Mouse (Mus musculus) 3T3-L1 (cell line): ENCODE results near the gene Wnk2.
A peak's percentile ranks its signal among the peaks of the same experiment; 100 is the strongest.

Experiments used
- DNase-seq: peaks from one replicate; pipeline ENCODE4 v3.0.0-alpha.2; 2015; ENCODE audit warnings: low read depth, low spot score

Wnk2 gene

DNA sequence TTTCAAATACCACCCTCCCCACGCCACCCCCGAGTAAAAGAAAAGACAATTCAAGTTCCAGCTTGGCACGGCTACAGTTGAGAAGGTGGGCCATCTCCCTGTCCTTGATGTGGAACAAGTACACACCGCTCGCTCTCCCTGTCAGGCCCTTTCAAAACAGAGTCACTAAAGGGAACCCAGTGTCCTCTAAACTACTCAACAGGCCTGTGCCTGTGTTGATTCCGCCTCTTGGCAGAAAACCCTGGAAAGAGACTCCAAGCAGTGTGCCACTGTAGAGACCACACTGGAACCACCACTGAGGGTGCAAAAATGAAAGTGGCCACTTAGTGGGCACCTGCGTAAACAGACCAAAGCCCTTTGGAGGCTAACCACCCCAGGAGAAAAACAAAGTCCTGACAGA lies 4.5 kb downstream of the Wnk2 start:
- DNase-seq: no peak

DNA sequence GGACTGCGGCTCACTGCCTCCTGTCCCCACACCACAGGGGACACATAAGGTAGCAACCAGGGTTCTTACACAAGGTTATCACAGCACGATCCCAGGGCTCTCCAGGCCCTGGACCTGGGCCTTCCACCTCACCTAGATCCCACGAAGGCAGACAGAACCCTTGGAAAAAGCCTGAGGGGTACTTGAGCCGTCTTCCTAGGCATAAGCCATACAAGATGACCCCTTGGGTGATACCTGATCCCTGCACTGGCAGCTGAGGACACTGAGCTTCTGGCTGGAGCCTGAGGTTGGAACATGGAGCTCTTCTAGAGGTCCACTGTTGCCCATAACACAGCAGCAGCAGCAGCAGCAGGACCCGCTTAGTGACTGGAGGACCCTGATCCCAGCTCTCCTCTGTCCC lies 5.4 kb downstream of the Wnk2 start:
- no peak for DNase-seq

DNA sequence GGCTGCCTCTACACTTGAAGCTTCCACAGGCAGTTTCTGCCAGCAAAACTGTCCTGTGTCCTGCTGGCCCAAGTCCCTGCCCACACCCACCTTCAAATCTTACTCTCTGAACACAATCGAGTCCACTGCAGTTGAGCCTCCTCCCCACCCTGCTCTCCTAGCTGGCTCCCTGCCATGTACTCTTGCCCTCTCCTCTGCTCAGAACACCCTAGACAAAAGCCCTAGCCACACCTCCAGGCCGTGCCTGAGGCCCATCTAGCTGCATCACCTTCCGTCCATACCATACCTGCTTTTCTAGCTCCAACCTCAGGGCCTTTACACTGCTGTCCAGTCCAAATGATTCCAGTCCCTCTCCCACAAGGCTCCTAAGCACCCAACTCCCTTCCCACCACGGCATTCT lies 7.2 kb downstream of the Wnk2 start:
- no peak for DNase-seq

DNA sequence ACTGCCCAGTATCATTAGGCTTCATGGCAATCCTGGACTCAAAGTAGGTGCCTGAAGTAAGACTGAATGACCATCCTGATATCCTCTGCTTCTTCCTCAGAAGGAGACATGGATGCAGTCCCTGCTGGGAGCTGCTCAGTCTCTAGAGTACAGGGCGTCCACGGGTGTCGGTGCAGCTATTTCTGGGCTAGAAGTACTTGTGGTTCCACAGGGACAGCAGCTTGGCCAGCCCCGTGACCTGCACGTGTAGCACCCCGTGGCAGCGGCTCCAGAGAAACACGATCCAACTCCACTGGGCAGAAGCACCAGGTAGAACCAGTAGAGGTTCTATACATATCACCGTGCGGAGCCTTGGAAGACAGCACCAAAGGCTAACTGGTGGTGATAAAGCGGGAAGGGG lies 13.3 kb downstream of the Wnk2 start:
- no peak for DNase-seq

DNA sequence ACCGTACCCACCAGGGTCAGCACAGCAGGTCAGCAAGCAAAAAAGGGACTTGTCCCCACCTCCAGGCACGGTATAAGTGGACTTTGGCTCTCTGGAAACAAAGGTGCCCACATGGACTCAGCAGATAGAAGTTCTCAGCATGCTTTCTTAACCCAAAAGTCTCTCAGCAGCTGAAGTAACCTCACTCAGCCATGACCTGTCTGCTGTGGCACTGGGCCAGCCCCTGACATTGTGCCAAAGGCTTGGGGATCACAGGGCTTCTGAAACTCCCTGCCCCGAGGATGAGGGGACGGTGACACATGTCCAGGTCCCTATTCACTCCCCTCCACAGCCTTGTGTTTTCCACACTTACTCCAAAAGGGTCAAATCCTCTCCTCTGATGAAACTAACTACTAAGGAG lies 14.7 kb downstream of the Wnk2 start:
- DNase-seq: no peak

DNA sequence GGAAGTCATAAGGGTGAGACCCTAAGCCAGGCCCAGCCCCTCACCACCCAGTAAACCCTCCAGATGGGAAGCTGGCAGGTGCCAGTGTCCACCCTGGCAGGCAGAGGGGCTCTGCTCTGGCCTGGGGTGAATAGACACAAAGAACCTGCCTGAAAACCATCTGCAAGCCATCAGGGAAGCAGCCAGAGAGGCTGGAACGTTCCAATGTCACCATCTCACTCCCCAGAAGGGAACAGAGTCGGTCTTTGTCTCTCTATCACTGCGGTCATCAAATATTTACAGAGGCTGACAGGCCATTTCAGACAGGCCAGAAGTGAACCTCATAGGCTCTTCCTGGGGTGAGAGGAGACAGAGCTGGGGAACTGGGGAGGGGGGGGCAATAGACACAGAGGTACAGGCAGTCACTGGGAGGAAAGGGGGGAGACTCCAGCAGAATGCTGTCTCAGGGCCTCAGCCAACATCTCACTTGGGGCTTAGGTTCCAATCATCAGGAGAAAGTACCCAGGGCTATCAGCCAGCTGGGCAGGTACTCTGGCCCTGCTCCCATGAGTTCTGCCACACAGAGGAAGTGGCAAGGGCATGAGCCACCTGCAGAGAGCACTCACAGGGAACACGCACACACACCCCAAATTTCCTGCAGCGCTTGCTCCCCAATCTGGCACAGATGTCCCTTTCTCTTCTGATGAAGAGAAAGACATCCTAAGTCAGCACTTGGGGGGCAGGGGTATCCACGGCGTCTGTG lies 15.7 kb downstream of the Wnk2 start:
- DNase-seq: no peak

DNA sequence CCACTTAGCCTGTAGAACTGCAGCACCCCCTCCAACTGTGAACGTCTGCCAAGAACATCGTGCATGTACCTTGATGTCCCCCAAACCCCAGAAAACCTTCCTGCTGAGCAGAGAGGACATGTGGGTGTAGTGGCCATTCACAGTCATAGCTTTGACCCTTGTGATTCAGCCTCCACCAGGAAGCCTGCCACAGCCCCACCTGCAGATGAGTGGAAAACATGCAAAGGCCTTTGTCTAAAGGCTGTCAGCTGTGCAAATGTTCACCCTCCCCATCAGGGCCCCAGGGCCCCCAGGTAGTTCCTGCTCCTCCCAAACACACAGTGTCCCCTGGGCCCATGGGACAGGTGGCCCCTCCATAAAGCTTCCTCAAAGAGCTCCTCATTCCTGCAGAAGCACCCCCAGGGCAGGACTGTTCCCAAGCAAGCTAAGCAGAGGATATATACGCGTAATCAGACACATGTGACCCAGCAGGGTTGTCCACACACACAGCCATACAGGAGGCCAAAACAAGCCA lies 16.4 kb downstream of the Wnk2 start:
- DNase-seq: no peak

DNA sequence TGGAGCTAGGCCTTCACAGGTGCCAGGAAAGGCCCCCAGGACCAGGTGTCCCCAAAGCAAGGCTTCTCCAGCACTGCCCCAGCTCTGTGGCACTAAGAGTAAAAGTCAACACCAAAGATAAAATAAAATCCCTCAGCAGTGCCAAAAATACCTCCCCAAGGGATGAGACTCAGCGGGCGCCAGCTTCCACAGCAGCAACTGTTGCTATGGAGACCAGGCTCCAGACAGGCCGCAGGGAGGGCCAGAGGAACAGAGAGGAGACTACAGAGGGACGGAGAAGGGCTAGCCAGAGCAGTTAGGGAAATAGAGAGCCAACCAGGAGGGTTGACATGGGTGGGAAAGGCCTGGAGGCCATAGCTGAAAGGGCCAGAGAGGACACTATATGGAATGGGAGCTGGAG lies 18.0 kb downstream of the Wnk2 start:
- peak; percentile 2 for DNase-seq

DNA sequence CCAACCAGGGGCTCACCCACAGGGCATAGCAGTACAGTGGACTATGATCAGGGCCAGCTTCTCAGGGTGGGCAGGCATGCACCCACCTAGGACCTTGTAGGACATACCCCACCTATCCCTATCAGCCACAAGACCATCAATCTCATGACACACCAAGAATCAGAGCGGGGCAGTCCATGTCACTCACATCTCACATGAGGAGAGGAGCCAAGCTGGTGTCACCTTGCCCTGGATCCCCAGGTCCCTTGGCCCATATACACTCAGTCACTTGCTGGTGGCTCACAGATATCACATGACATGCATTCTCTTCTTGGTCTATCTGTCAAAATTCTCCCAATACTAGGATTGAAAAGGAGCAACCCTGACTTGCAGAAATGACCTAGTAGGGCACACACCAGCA lies 18.7 kb downstream of the Wnk2 start:
- no peak for DNase-seq

DNA sequence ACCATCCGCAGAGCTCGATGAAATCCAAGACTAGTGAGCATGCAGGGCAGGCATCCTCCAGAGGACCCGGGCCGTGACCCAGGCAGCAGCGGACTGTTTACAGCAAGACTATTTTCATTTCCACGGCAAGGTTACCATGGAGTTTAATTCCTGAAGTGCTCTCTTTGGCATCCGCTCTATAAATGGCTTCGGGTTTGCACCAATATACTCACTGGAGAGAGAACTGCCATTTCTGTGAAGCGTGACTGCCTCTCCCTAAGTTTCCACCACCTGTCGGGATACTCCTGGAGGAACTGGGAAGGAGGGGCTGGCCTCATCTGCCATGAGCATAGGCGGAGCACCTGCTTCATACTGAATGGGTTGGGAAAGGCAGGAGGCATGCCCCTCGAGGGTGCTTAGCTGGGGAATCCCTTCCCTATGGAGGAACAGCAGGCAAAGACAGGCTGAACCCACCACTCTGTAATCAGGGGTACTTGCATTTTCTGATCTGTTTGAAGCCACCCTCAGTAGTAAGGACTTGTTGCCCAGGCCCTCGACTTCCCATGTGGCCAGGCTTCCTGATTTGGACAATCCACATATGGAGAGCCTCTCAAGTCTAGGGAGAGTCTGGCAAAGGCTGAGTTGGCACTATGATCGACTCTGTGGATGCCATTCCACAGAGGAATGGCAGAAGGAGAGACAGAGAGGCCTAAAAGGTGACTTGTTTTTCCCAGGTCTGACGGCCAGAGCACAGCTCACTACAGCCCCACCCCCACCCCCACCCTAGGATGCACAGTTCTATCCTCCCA lies 19.8 kb downstream of the Wnk2 start:
- no peak for DNase-seq

DNA sequence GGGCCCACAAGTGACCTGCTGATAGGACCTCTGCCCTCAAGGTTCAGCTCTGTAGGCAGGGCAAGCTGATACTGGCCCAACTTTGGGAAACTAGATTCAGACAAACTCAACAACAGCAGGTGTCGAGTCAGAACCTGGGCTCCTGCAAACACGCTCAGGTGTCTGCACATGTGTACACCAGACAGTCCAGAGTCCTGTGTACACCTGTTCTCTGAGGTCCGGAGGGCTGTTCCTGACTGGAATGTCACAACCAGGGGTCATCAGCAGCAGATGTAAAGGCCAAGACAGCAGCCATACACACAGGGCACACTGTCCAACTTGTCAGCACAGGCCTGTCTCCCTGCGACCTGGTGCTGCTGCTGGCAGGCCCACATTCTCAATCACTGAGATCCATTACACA lies 25.7 kb downstream of the Wnk2 start:
- no peak for DNase-seq

DNA sequence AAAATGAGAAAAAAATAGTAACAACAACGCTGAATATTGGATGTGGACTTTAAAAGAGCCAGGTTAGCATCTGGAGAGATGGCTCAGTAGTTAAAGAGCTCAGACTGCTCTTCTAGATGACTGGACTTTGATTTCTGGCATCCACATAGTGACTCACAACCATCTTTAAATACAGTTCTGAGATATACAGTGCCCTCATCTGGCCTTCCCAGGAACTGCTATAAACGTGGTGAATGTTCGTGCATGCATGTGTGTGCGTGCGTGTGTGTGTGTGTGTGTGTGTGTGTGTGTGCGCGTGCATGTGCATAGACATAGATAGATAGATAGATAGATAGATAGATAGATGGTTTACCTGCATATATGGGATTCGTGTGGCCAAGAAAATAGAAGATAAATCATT lies 30.3 kb downstream of the Wnk2 start:
- peak; percentile 33 for DNase-seq

DNA sequence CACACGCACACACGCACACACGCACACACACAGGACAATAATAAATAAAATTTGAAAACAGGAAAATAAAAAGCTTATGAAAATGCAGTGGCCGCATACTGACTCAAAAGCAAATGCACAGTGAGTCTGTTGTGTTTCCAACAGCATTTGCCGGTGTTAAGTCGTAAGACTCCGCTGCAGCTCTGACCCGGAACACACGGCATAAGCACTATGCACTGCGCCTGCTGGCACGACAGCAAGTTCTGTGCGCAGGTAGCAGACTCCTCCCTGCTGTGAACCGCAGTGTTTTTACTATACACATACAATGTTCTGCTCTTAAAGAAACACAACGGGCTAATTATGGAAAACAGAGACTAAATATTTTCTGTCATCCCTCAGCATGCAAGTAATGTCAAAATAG lies 32.9 kb downstream of the Wnk2 start:
- DNase-seq: no peak

DNA sequence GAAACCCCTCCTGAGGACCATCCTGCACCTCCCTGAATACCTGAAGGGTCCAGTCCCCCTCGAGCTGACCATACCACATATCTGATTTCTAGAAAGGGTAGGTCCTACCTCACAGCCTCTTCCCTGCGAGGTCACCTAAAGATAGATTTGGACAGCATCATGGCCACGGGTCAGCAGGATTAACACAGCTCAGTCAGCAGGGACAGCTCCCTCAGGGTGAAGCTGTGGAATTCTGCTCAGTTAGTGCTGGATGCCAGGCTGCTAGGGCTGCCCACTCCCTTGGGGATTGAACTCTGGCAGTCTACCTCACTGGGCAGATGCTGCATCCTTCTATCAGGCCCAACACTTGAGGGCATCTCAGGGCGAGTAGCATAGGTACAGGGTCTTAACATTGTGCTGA lies 33.7 kb downstream of the Wnk2 start:
- DNase-seq: no peak

DNA sequence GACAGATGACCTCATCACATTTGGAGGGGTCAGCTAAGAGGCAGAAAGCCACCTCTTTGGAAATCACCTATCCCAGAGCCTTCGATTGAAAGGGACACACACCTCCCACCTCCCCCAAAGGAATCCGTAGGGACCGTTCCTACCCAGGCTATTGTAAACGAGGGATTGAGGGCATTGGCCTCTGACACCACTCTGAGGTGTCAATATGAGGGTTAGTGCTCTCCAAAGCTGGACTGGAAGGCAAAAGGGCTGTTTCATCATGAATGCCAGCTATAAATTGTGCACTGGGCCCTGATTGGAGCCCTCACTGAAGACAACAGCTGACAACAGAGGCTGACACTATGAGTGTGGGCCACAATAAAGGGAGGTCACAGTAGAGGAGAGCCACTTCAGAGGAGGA lies 34.5 kb downstream of the Wnk2 start:
- DNase-seq: no peak

DNA sequence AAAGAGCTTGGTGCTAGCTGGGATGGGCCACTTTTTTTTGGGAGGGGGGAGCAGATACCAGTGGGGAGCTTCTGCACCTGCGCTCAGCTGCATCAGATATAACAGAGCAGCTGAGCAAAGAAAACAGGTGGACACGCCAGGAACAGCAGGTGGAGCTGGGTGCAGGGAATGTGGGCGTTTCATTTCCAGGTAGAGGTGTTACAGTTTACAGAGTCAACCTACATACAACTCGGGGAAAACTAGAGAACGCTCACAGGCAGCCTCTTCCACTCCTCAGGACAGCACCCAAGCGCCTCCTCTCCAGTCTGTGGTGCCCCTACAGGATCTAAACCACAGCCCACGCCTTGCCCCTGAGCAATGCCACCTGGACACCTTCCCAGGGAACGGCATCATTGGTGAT lies 35.2 kb downstream of the Wnk2 start:
- no peak for DNase-seq

DNA sequence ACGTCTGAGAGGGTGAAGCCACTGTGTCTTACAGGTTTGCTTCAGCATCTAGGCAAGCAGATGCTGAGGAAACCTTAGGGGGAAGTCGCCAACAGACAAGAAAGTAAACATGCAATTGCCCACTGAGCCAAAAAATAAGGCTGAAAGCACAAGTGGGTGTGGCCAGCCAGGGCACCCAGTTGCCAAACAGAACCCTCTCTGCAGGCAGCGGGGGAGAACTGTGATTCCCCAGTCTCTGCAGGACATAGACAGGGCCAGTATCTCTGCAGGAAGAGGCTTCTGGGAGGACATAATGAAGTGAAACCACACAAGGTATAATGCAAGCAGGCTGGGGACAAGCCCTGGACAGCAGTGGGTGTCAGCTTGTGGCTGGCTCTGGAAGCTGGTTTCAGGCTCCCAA lies 38.1 kb downstream of the Wnk2 start:
- DNase-seq: no peak

DNA sequence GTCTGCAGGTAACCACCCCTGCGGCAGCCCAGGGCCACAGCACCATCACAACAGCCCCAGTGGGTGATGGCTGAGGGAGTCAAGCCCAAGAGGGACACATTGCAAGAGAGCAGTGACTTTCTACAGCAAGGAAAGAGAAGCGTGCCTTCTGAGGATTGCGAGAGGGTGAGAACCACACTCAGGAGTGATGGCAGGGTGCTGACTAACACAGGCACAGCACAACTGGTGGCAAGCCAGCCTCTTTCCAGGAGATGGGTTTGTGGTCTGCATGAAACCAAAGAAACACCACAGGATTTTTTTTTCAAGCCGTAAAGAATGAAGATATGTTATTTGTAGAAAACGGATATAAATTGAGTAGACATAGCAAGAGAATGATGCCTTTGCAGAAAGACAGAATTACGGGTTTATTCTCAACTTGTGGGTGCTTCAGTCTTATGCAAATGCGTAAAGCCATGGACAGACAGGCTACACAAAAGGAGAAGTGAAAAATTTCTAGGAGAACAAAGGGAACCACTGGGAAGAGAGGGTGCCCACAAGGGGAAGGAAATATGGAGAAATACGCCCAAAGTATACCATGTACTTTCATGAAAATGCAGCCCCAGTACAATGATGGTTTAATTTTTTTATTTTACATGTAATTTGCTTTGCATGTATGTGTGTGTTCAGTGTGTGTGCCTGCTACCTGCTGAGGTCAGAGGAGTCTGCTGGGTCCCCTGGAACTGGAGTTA lies 39.5 kb downstream of the Wnk2 start:
- no peak for DNase-seq

DNA sequence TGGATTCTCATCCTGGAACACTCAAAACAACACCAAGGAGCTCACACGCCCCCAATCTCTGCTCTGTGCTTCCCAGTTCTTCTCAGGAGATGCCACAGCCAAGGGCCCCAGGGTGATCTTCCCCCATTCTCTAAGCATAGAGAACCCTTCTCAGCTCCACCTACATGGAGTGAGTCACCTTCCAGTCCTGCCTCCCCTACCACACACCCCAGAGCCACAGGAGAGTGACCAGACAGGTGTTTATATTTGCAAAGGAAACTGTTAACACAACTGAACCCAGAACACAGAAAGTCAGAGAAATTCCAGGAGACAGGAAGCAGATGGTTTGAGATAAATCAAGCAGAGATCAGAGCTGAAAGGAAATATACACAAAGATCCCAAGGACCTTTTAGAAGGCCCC lies 43.9 kb downstream of the Wnk2 start:
- no peak for DNase-seq

DNA sequence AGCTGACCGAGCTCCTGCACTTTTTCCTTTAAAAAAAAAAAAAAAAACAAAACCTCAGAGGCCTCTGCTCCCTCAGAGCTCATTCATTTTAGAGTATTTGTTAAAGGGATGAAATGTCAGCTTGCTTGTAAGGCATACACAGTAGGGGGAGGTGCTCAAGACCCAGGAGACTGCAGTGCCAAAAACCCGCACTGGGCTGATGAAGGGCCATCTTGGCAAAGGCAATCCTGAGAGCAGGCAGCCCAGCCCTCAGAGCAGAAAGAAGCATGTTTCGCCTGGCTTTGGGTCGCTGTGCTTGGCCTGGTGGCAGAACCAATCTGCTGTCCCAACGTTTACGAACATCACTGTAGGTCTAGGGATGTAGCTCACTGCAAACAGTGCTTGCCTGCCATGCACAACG lies 44.6 kb downstream of the Wnk2 start:
- DNase-seq: no peak

DNA sequence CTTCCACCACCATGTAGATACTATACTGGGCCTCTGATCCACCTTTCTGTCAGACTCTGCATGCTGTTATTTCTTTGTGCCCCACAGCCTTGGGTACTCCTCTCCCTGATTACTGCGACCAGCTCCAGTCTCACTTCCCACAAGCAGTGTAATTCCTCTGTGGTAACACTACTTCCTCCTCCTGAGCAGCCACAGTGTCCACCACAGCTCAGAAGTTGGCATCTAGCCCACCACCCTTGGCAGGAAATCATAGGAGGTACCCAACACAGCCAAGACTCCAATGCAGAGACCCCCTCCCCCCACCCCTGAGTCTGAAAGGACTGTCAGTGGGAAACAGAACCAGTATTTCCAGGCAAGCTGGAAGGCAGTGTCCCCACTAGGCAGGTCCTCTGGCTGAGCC lies 47.4 kb downstream of the Wnk2 start:
- DNase-seq: peak; percentile 11

DNA sequence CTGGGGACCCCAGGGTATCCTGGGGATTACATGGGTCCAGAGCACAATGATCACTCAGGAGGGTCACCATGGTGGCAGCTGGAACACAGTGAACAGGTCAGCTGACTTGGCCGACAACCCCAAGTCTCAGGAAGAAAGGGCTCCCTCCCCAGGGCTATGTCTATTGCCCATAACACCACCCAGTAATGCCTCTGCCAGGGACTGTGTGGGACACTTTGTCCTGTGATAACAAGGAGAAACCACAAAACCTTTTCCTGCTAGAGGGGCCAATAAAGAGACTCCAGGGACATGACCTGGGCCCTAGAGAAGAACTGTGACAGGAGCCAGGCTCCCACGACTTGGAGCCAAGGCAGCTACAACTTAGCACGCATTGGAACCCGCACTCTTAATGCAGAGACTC lies 51.0 kb downstream of the Wnk2 start:
- DNase-seq: no peak

DNA sequence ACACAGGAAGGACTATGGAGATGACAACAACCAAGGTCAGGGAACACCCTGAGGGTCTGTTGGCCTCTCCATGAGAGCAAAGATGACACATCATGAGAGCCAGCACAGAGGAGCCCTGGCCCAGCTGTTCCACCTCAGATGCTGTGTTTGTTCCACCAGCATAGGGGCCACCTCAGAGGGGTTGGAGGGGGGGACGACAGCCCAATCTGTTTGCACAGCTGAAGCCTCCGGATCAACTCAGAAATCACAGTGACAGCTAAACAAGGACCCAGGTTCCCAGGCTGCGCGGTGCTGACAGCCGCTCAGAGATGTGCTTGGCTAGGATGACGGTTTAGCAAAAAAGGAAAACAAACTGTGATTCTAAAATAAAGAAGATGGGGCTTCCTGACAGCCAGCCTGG lies 53.1 kb downstream of the Wnk2 start:
- DNase-seq: no peak
